Mouse (Mus musculus): ENCODE data around the gene Tlr5.

- TF ChIP-seq EP300 (optimal IDR thresholded peaks at IDR 0.05) (no peak), CTCF (IDR thresholded peaks at IDR 0.05; ENCODE audit: low read depth) (no peak)
Measured at GRCm38 (mm10) chr1:182914121-182914908, 40.3 kb upstream of the Tlr5 start.
